ENCODE assay signal across 19 mouse cellular contexts in genomic region chr8:86271477-86271876, GRCm38 (mm10).
DNase-seq lines count a peak whose midpoint lies in the region; ATAC-seq and TF ChIP-seq lines count a peak whose summit lies in the region.
"Had no signal": no experiment of that assay in that cellular context is flagged by ENCODE, and none has a peak within 500 bp of the region (broad histone marks: within the 10 kb centered on the region; RNA-seq: fewer than 3 reads in every experiment).

No protein-coding gene starts in this region.

- no peaks in the 10 kb centered on the region for H3K9me3 ChIP-seq in forebrain, postnatal 0 days (ENCODE audit: low read length)
- no peaks in the 10 kb centered on the region for H3K9me3 ChIP-seq in forebrain, embryonic 13.5 days (replicated peaks)
- no peaks in the 10 kb centered on the region for H3K9me3 ChIP-seq in limb, embryonic 11.5 days (ENCODE audit: control insufficient read depth, low read length)
- no peaks in the 10 kb centered on the region for H3K9me3 ChIP-seq in limb, embryonic 10.5 days (replicated peaks)
- H3K9me3 ChIP-seq: forebrain, embryonic 10.5 days; hindbrain, embryonic 12.5 days; hindbrain, embryonic 15.5 days had no signal

- no peak for TF ChIP-seq POLR2A in lung, adult 2 months (IDR thresholded peaks at IDR 0.05; ENCODE audit: borderline replicate concordance, extremely low read depth, low read depth, low read length)

- peak; percentile 43 for DNase-seq in forebrain, postnatal 0 days
- no peak for DNase-seq in layer of hippocampus, adult 2 months (ENCODE audit: low spot score in 2 of 2)
- no peak for DNase-seq in layer of hippocampus, adult 11-12 months (ENCODE audit: low spot score)
- DNase-seq in limb, embryonic 11.5 days (ENCODE audit: low spot score), result peak; percentile 9
- DNase-seq in limb, embryonic 10.5 days (ENCODE audit: low spot score), result no peak
- no peak for DNase-seq in lung, adult 2 months
- DNase-seq: adrenal gland, adult 2 months; adrenal gland, postnatal 14 days; cerebellum, adult 18-20 months; cerebellum, adult 9-10 months; gastrocnemius, postnatal 25 days; heart, adult 18-20 months had no signal

- H3K27me3 ChIP-seq in forebrain, postnatal 0 days (ENCODE audit: insufficient read depth, low read length), result no peaks in the 10 kb centered on the region
- no peaks in the 10 kb centered on the region for H3K27me3 ChIP-seq in forebrain, embryonic 13.5 days
- H3K27me3 ChIP-seq in limb, embryonic 11.5 days (ENCODE audit: control insufficient read depth, insufficient read depth, low read length), result no peaks in the 10 kb centered on the region
- no peaks in the 10 kb centered on the region for H3K27me3 ChIP-seq in limb, embryonic 10.5 days (ENCODE audit: low read depth, poor library complexity, severe bottlenecking)
- H3K27me3 ChIP-seq: hindbrain, embryonic 12.5 days; hindbrain, embryonic 15.5 days had no signal

- TF ChIP-seq CTCF in forebrain, postnatal 0 days (IDR thresholded peaks at IDR 0.05; ENCODE audit: low read depth), result no peak
- TF ChIP-seq CTCF in layer of hippocampus, adult 2 months (conservative IDR thresholded peaks at IDR 0.05), result no peak
- no peak for TF ChIP-seq CTCF in lung, adult 2 months (IDR thresholded peaks at IDR 0.05; ENCODE audit: insufficient read depth, low read length)

- H3K4me2 ChIP-seq in forebrain, postnatal 0 days (ENCODE audit: low read depth), result no peak overlapping the region
- H3K4me2 ChIP-seq in forebrain, embryonic 13.5 days, result no peak overlapping the region
- no peak overlapping the region for H3K4me2 ChIP-seq in limb, embryonic 11.5 days (ENCODE audit: low read depth, severe bottlenecking)
- H3K4me2 ChIP-seq: heart, embryonic 11.5 days; hindbrain, embryonic 12.5 days; hindbrain, embryonic 15.5 days had no signal

- H3K36me3 ChIP-seq in forebrain, postnatal 0 days (ENCODE audit: insufficient read depth), result no peaks in the 10 kb centered on the region
- H3K36me3 ChIP-seq in forebrain, embryonic 13.5 days (ENCODE audit: poor library complexity, severe bottlenecking), result no peaks in the 10 kb centered on the region
- no peaks in the 10 kb centered on the region for H3K36me3 ChIP-seq in limb, embryonic 11.5 days (ENCODE audit: control insufficient read depth, insufficient read depth, low read length)
- no peaks in the 10 kb centered on the region for H3K36me3 ChIP-seq in limb, embryonic 10.5 days
- H3K36me3 ChIP-seq: forebrain, embryonic 10.5 days; hindbrain, embryonic 12.5 days; hindbrain, embryonic 15.5 days had no signal

- H3K4me3 ChIP-seq in forebrain, postnatal 0 days (ENCODE audit: low read depth, low read length), result no peak overlapping the region
- H3K4me3 ChIP-seq in forebrain, embryonic 13.5 days, result no peak overlapping the region
- no peak overlapping the region for H3K4me3 ChIP-seq in layer of hippocampus, adult 2 months
- H3K4me3 ChIP-seq in limb, embryonic 11.5 days (ENCODE audit: low read depth, low read length), result no peak overlapping the region
- H3K4me3 ChIP-seq in limb, embryonic 10.5 days, result no peak overlapping the region
- no peak overlapping the region for H3K4me3 ChIP-seq in lung, adult 2 months (replicated peaks; ENCODE audit: extremely low read depth, low read depth, low read length)
- H3K4me3 ChIP-seq: forebrain, embryonic 10.5 days; hindbrain, embryonic 12.5 days; hindbrain, embryonic 15.5 days had no signal

- H3K4me1 ChIP-seq in forebrain, postnatal 0 days (ENCODE audit: insufficient read depth), result peaks cover 9% of the 10 kb centered on the region; the same call in 1 of the 2 replicates
- peaks cover 9% of the 10 kb centered on the region for H3K4me1 ChIP-seq in forebrain, embryonic 13.5 days
- no peaks in the 10 kb centered on the region for H3K4me1 ChIP-seq in limb, embryonic 11.5 days (ENCODE audit: control insufficient read depth, insufficient read depth, low read length)
- H3K4me1 ChIP-seq in limb, embryonic 10.5 days, result peaks cover 20% of the 10 kb centered on the region
- no peaks in the 10 kb centered on the region for H3K4me1 ChIP-seq in lung, adult 2 months (ENCODE audit: control insufficient read depth, insufficient read depth, low read length)

- H3K27ac ChIP-seq in forebrain, postnatal 0 days (ENCODE audit: low read depth, low read length), result peak overlapping the region; percentile 48
- H3K27ac ChIP-seq in forebrain, embryonic 13.5 days, result no peak overlapping the region
- peak overlapping the region; percentile 40; the same call in 1 of the 2 replicates for H3K27ac ChIP-seq in layer of hippocampus, adult 2 months
- H3K27ac ChIP-seq in limb, embryonic 11.5 days (replicated peaks; ENCODE audit: low read depth, low read length), result no peak overlapping the region
- H3K27ac ChIP-seq in limb, embryonic 10.5 days, result no peak overlapping the region
- H3K27ac ChIP-seq: forebrain, embryonic 10.5 days; hindbrain, embryonic 12.5 days; hindbrain, embryonic 15.5 days had no signal

- 69% methylated on average over 6 of the region's 6 CpGs for WGBS in forebrain, postnatal 0 days
- 88% methylated on average over 6 of the region's 6 CpGs for WGBS in forebrain, embryonic 13.5 days
- 90% methylated on average over 6 of the region's 6 CpGs for WGBS in limb, embryonic 11.5 days
- WGBS in limb, embryonic 10.5 days, result 89% methylated on average over 6 of the region's 6 CpGs
- WGBS in lung, adult 2 months, result 75% methylated on average over 6 of the region's 6 CpGs

- no peak overlapping the region for H3K9ac ChIP-seq in forebrain, postnatal 0 days
- no peak overlapping the region for H3K9ac ChIP-seq in forebrain, embryonic 13.5 days
- no peak overlapping the region for H3K9ac ChIP-seq in limb, embryonic 11.5 days (ENCODE audit: low read length)
- H3K9ac ChIP-seq: hindbrain, embryonic 12.5 days; hindbrain, embryonic 15.5 days had no signal

- ATAC-seq in forebrain, postnatal 0 days, result 0 out of 2 replicates have a peak, but pooled peaks have one; percentile 19
- no peak for ATAC-seq in forebrain, embryonic 13.5 days
- ATAC-seq in limb, embryonic 11.5 days (ENCODE audit: insufficient number of reproducible peaks, low FRiP score, low TSS enrichment, low read depth), result no peak
- ATAC-seq: CD4-positive, CD25-positive, alpha-beta regulatory T cell, adult 4 months; intestine, postnatal 0 days had no signal

Comparison
In these comparisons a context has a peak if more than half of its experiments do, and no peak if none do; other contexts are left out.
1. DNase-seq: peak in forebrain, postnatal 0 days (single experiment) and limb, embryonic 11.5 days (single experiment); none in layer of hippocampus, adult 2 months (0 of 2), layer of hippocampus, adult 11-12 months (single experiment), limb, embryonic 10.5 days (single experiment) and lung, adult 2 months (single experiment).
2. H3K27ac ChIP-seq: peak in forebrain, postnatal 0 days (single experiment) and layer of hippocampus, adult 2 months (single experiment); none in forebrain, embryonic 13.5 days (single experiment), limb, embryonic 11.5 days (single experiment) and limb, embryonic 10.5 days (single experiment).